Mouse (Mus musculus) midbrain, embryonic 14.5 days (tissue): ENCODE data around the gene Uba3. TPM values are rescaled to one million over a fixed set of nuclear protein-coding genes. Genes with fewer than 3 reads are reported as not detected.
A peak's percentile ranks its signal among the peaks of the same experiment; 100 is the strongest.

ENCODE experiments used
- ATAC-seq: fragments of 200-750 bp; cut with Nextera tagmentation; 2 replicates; pipeline ENCODE4 v1.8.0; 2017; ENCODE audit warnings: moderate number of reproducible peaks, moderate library complexity; ENCODE audit not compliant: low FRiP score, low TSS enrichment
- DNase-seq: peaks from one replicate; pipeline ENCODE4 v3.0.0-alpha.2; 2015
- H3K27ac ChIP-seq: fragments of 300-500 bp; sonication (generic); replicated peaks from 2 replicates; pipeline ENCODE4 v1.5.1; 2014; ENCODE audit warnings: mild to moderate bottlenecking, low read depth, low read length, moderate library complexity
- H3K27me3 ChIP-seq: fragments of 300-500 bp; sonication (generic); 2 replicates; pipeline ENCODE4 v1.6.1; 2014; ENCODE audit warnings: low read length, control low read depth, mixed read lengths; ENCODE audit not compliant: control insufficient read depth, insufficient read depth
- H3K36me3 ChIP-seq: fragments of 300-500 bp; sonication (generic); 2 replicates; pipeline ENCODE4 v1.6.1; 2014; ENCODE audit warnings: low read length, control low read depth; ENCODE audit not compliant: control insufficient read depth, insufficient read depth
- H3K4me1 ChIP-seq: fragments of 300-500 bp; sonication (generic); 2 replicates; pipeline ENCODE4 v1.6.1; 2014; ENCODE audit warnings: mild to moderate bottlenecking, antibody characterized with exemption, low read length, control low read depth; ENCODE audit not compliant: control insufficient read depth, insufficient read depth
- H3K4me2 ChIP-seq: fragments of 300-500 bp; sonication (generic); 2 replicates; pipeline ENCODE4 v1.6.1; 2014; ENCODE audit warnings: mild to moderate bottlenecking, low read length, moderate library complexity
- H3K4me3 ChIP-seq: fragments of 300-500 bp; sonication (generic); replicated peaks from 2 replicates; pipeline ENCODE4 v1.5.1; 2014; ENCODE audit warnings: low read depth, low read length
- H3K9ac ChIP-seq: fragments of 300-500 bp; sonication (generic); replicated peaks from 2 replicates; pipeline ENCODE4 v1.6.1; 2014; ENCODE audit warnings: mild to moderate bottlenecking, low read length, moderate library complexity
- H3K9me3 ChIP-seq: fragments of 300-500 bp; sonication (generic); 2 replicates; pipeline ENCODE4 v1.6.1; 2016; ENCODE audit warnings: low read length, control low read depth, mixed read lengths; ENCODE audit not compliant: control insufficient read depth
- WGBS: fragments of 180-500 bp; shearing (Covaris S2); extraction: QIAGEN DNeasy Blood & Tissue Kit; methylation state at CpG from one replicate; pipeline ENCODE4 v1.1.7; 2014; 5-methylcytosine and 5-hydroxymethylcytosine counted together
- polyA plus RNA-seq: library from polyadenylated mRNA; unstranded; fragments of >200 nt; fragmentation: Nextera tagmentation; extraction: Ambion mirVana; gene quantifications from 2 replicates; pipeline ENCODE4 v1.2.1, GENCODE M21; 2014

The Uba3 gene
- polyA plus RNA-seq, 1 experiment from 2014 or later, result 98.5 TPM

DNA sequence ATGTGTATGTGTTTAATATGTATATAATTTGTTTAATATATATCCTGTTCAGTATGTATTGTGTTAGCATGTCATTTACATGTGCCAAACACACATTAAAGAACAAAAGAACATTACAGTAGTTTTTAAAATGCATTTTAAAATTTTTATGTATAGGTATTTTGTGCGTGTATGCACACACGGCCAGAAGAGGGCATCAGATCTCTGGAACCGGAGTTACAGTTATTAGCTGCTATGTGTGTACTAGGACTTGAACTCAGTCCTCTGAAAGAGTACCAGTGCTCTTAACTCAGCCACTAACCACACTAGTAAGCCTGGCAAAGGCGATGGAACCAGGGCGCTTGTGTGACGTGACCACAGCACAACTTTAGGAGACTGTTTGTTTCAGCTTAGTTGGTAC, 55.3 kb downstream of the Uba3 start:
- 0 out of 2 replicates have a peak, but pooled peaks cover 2% of the 10 kb centered on the region for H3K36me3 ChIP-seq
- 79% methylated on average over 6 of the region's 6 CpGs for WGBS
- ATAC-seq, result no peak

DNA sequence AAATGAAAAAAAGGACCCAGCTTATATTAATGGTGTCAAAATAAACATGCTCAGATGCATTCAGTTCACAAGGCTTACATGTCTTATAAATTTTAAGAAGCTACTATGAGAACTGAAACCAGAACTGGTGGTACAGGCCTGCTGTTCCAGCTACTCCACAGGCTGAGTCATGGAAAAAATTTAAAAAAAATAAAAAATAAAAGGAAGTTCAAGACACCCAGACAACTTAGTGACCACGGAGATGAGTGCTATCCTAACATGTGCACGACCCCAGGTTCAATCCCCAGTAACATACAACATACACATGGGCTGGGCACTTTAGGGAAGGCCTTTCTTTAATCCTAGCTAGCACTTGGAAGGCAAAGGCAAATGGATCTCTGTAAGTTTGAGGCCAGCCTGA, 55.7 kb downstream of the Uba3 start:
- 94% methylated on average over 2 of the region's 2 CpGs for WGBS
- 0 out of 2 replicates have a peak, but pooled peaks cover 2% of the 10 kb centered on the region for H3K36me3 ChIP-seq
- H3K9me3 ChIP-seq, result no peaks in the 10 kb centered on the region
- H3K4me2 ChIP-seq, result no peak overlapping the region
- DNase-seq, result no peak
- H3K27me3 ChIP-seq, result no peaks in the 10 kb centered on the region
- no peak for ATAC-seq
- H3K9ac ChIP-seq, result no peak overlapping the region
- H3K27ac ChIP-seq, result no peak overlapping the region
- H3K4me3 ChIP-seq, result no peak overlapping the region
- H3K4me1 ChIP-seq, result peaks cover 12% of the 10 kb centered on the region

More for the DNA sequence above, 55.3 kb downstream of the Uba3 start:
- Histone ChIP-seq H3K4me3 (no peak overlapping the region), H3K9me3 (no peaks in the 10 kb centered on the region), H3K27me3 (no peaks in the 10 kb centered on the region), H3K4me1 (peaks cover 12% of the 10 kb centered on the region), H3K9ac (no peak overlapping the region), H3K27ac (no peak overlapping the region), H3K4me2 (no peak overlapping the region)
- DNase-seq, result no peak

DNA sequence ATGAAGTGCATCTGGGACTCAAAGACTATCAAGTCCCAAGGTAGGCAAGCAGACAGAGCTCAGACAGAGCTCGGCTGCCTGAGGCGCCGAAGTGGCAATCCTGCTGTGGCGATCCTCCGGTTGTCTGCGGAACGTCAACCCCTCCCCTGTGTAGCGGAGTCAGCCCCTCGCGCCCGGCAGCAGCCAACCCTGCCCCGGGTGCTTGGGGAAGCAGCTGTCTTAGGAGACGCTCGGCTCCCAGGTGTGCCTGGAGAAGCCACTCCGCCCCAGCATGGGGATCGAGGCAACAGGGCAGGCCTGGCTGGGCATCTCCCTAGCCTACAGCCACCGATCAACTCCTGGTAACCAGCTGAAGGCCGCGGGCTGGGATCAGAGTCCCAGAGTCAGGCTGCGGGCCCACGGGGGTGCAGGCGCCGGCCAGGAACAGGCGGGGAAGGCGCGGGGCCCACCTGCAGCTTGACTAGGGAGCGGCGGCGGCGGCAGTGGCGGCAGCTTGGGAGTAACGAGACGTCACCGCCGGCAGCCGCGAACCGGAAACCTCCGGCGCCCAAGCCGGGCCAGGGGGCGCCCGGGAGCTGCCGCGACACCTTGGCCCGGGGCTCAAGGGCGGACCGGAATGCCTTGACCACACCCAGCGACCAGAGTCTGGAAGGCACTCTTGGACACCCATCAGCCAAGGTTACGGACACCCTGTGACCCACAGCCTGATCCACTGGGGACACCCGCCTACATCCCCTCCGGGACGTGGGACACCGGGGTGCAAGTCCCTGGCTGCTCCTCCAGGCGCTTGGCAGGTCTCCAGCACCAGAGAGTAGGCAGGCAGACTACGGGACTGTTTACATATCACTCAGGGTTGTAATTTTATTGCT, 56.8 kb downstream of the Uba3 start, which contains the start of gene Eogt:
Gene Eogt, minus strand, starts transcription at position 800 of the 869 bp plus-strand sequence.
- Histone ChIP-seq H3K27me3 (no peaks in the 10 kb centered on the region), H3K4me2 (peak within 1 kb of the TSS; percentile 97), H3K4me1 (peaks cover 12% of the 10 kb centered on the region), H3K27ac (peak within 1 kb of the TSS; percentile 76), H3K36me3 (0 out of 2 replicates have a peak, but pooled peaks cover 2% of the 10 kb centered on the region), H3K9ac (peak within 1 kb of the TSS; percentile 84), H3K9me3 (no peaks in the 10 kb centered on the region), H3K4me3 (peak within 1 kb of the TSS; percentile 60)
- DNase-seq (peak; percentile 80), ATAC-seq (peak; percentile 69)
- WGBS, result under 1% methylated on average over 56 of the region's 56 CpGs

DNA sequence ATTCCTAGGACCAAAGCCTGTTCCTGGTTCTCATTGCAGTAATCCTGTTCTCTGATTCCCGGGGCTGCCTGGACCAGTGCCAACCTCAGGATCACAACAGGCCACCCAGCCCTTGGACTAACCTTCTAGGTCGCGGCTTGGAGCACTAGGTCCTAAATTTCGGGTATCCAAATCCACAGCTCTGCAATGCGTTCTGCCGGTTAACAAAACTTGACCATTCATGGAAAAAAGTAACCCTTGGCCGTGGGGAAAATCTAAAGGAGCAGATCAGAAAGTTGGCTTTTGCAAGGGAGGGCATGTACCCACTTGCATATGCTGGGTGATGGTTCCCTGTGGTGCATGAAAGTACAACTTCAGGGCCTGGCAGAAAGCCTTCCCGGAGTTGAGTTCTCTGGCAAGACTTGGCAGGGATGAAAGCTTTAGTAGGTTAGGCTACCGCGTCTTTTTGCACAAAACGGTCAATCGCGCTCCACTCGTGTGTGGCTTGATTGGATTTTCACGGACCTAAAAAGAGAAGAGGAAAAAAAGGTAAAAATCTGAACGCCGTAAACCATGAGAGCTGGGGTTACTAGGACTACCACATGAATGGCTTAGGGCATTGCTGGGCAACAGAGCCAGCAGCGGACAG, 57.6 kb downstream of the Uba3 start:
- H3K4me3 ChIP-seq, result peak overlapping the region; percentile 60

DNA sequence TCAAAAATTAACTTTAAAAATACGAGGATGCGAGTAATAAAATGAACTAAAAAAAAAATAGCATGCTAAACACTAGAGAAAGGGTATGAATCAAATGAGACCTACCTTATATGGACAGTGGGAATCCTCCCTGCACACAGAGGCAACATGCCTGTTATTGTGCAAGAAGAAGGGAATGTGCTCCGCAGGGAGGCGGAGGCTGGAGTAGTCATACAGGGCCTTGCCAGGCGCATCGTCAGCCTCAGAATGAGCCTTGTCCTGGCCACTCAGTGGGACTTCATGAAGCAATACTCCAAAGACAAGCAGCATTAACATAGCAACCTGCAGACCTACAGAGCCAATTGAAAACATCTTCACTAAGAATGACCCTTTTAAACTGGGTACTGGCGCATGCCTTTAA, 60.3 kb downstream of the Uba3 start:
- Histone ChIP-seq H3K27me3 (no peaks in the 10 kb centered on the region), H3K4me2 (no peak overlapping the region), H3K4me3 (no peak overlapping the region), H3K9me3 (no peaks in the 10 kb centered on the region), H3K27ac (no peak overlapping the region), H3K9ac (no peak overlapping the region), H3K36me3 (no peaks in the 10 kb centered on the region), H3K4me1 (peaks cover 12% of the 10 kb centered on the region)
- 91% methylated on average over 7 of the region's 7 CpGs for WGBS
- no peak for ATAC-seq
- no peak for DNase-seq

More for the DNA sequence above, 57.6 kb downstream of the Uba3 start:
- Histone ChIP-seq H3K9me3 (no peaks in the 10 kb centered on the region), H3K27me3 (no peaks in the 10 kb centered on the region), H3K4me2 (peak overlapping the region; percentile 97), H3K4me1 (peaks cover 12% of the 10 kb centered on the region), H3K27ac (peak overlapping the region; percentile 76), H3K9ac (peak overlapping the region; percentile 84), H3K36me3 (0 out of 2 replicates have a peak, but pooled peaks cover 2% of the 10 kb centered on the region)
- peak; percentile 65 for ATAC-seq
- peak; percentile 72 for DNase-seq
- 15% methylated on average over 18 of the region's 18 CpGs for WGBS

DNA sequence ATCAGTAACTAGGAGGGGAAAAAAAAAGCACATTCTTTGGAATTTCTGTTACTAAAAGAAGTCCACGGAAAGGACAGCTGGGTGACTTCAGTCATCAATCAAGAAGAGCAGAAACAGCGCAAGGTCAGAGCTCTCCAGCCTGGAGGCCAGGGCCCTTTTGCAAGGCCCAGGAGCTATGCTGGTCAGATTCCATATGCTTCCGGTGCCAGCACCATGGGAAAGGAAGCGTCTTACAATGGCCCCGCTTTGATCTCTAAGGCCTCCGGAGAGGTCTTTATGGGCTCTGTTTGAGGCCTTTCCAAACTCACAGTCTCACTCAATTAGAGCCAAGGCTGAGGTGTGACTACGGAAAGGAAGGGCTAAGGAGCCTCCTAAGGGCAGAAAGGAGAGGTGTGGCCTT, 61.1 kb downstream of the Uba3 start:
- DNase-seq (peak; percentile 11), ATAC-seq (no peak)
- WGBS, result 52% methylated on average over 7 of the region's 7 CpGs
- Histone ChIP-seq H3K9ac (no peak overlapping the region), H3K4me3 (no peak overlapping the region), H3K27ac (no peak overlapping the region), H3K4me1 (peaks cover 12% of the 10 kb centered on the region), H3K4me2 (no peak overlapping the region), H3K36me3 (no peaks in the 10 kb centered on the region), H3K27me3 (no peaks in the 10 kb centered on the region), H3K9me3 (no peaks in the 10 kb centered on the region)

DNA sequence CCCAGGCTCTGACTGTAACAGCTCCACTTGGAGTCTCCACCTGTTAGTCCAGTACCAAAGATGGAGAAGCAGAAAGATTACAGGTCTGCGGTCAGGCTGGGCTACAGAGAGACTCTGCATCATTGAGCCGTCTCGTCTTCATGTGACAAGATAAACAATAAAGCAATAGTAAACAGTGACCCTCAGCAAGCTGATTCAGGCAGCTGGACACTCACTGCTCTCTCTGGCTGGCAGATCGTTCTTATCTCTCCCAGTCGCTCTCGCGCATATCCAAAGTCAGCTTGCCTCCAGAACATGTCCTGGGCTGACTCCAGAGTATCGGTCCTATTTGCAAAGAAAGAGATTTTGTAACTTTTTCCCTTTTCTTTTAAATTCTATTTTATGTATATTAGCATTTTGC, 62.8 kb downstream of the Uba3 start:
- no peaks in the 10 kb centered on the region for H3K36me3 ChIP-seq
- no peak overlapping the region for H3K4me3 ChIP-seq
- ATAC-seq (no peak), DNase-seq (no peak)
- no peaks in the 10 kb centered on the region for H3K9me3 ChIP-seq
- H3K27ac ChIP-seq, result no peak overlapping the region
- no peak overlapping the region for H3K9ac ChIP-seq
- H3K4me2 ChIP-seq, result no peak overlapping the region
- WGBS, result 90% methylated on average over 8 of the region's 8 CpGs
- no peaks in the 10 kb centered on the region for H3K27me3 ChIP-seq
- H3K4me1 ChIP-seq, result peaks cover 5% of the 10 kb centered on the region; the same call in 1 of the 2 replicates

DNA sequence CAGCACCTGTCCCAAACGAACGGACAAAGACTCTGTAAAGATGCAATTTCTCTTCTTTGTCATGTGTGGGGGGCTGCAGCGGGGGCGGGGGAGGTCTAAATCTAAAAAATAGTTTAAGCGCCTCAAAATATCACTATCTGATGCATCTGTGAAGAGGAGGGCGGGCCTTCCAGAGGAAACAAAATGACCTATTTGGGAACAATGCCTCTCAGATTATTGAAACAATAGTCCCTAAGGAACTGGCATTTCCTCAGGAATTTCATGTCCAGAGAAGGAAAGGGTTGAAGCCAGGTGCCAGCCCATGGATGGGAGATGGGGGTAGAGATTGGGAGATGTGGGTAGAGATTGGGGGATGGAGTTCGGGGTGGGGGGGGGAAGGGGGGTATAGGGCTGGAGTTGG, 63.6 kb downstream of the Uba3 start:
- H3K4me3 ChIP-seq, result no peak overlapping the region
- H3K36me3 ChIP-seq, result no peaks in the 10 kb centered on the region
- no peak overlapping the region for H3K9ac ChIP-seq
- no peaks in the 10 kb centered on the region for H3K4me1 ChIP-seq
- H3K27me3 ChIP-seq, result no peaks in the 10 kb centered on the region
- DNase-seq, result no peak
- 84% methylated on average over 7 of the region's 7 CpGs for WGBS
- H3K4me2 ChIP-seq, result no peak overlapping the region
- ATAC-seq, result no peak
- H3K9me3 ChIP-seq, result no peaks in the 10 kb centered on the region
- H3K27ac ChIP-seq, result no peak overlapping the region
